Mouse (Mus musculus) embryonic facial prominence, embryonic 11.5 days (tissue): ENCODE measurements around the gene 2010111I01Rik. TPM values are rescaled to one million over a fixed set of nuclear protein-coding genes. Genes with fewer than 3 reads are reported as not detected.
A peak's percentile ranks its signal among the peaks of the same experiment; 100 is the strongest.

Source experiments
- ATAC-seq: fragments of 200-750 bp; cut with Nextera tagmentation; replicated peaks from 2 replicates; pipeline ENCODE4 v1.8.0; 2017; ENCODE audit warnings: low read depth; ENCODE audit not compliant: insufficient number of reproducible peaks, low FRiP score, low TSS enrichment
- DNase-seq: peaks from one replicate; pipeline ENCODE4 v3.0.0-alpha.2; 2015; ENCODE audit warnings: low spot score
- H3K27ac ChIP-seq: fragments of 300-500 bp; sonication (generic); replicated peaks from 2 replicates; pipeline ENCODE4 v1.5.1; 2014; ENCODE audit warnings: mild to moderate bottlenecking, low read depth, low read length, control low read depth
- H3K27me3 ChIP-seq: fragments of 300-500 bp; sonication (generic); 2 replicates; pipeline ENCODE4 v1.6.1; 2014; ENCODE audit warnings: mild to moderate bottlenecking, low read length, moderate library complexity, mixed read lengths; ENCODE audit not compliant: control insufficient read depth, insufficient read depth
- H3K36me3 ChIP-seq: fragments of 300-500 bp; sonication (generic); replicated peaks from 2 replicates; pipeline ENCODE4 v1.6.1; 2014; ENCODE audit warnings: low read depth, mild to moderate bottlenecking, low read length, moderate library complexity, mixed read lengths; ENCODE audit not compliant: control insufficient read depth, insufficient read depth
- H3K4me1 ChIP-seq: fragments of 300-500 bp; sonication (generic); 2 replicates; pipeline ENCODE4 v1.6.1; 2014; ENCODE audit warnings: low read length, mixed read lengths; ENCODE audit not compliant: control insufficient read depth, insufficient read depth
- H3K4me2 ChIP-seq: fragments of 300-500 bp; sonication (generic); 2 replicates; pipeline ENCODE4 v1.6.1; 2014; ENCODE audit warnings: low read depth, mild to moderate bottlenecking, control low read depth, low read length, moderate library complexity
- H3K4me3 ChIP-seq: fragments of 300-500 bp; sonication (generic); 2 replicates; pipeline ENCODE4 v1.5.1; 2014; ENCODE audit warnings: low read depth, low read length, control low read depth
- H3K9ac ChIP-seq: fragments of 300-500 bp; sonication (generic); replicated peaks from 2 replicates; pipeline ENCODE4 v1.6.1; 2014; ENCODE audit warnings: mild to moderate bottlenecking, control low read depth, low read length
- H3K9me3 ChIP-seq: fragments of 300-500 bp; sonication (generic); replicated peaks from 2 replicates; pipeline ENCODE4 v1.6.1; 2016; ENCODE audit warnings: mild to moderate bottlenecking, low read length, inconsistent platforms, mixed read lengths; ENCODE audit not compliant: control insufficient read depth
- WGBS: fragments of 180-500 bp; shearing (Covaris S2); extraction: QIAGEN DNeasy Blood & Tissue Kit; methylation state at CpG from one replicate; pipeline ENCODE4 v1.1.7; 2014; 5-methylcytosine and 5-hydroxymethylcytosine counted together
- polyA plus RNA-seq: library from polyadenylated mRNA; unstranded; fragments of >200 nt; fragmentation: Nextera tagmentation; extraction: Ambion mirVana; gene quantifications from 2 replicates; pipeline ENCODE4 v1.2.1, GENCODE M21; 2014

The 2010111I01Rik gene
- polyA plus RNA-seq, 1 experiment from 2014 or later, result 125 TPM

- peak overlapping the region; percentile 39 for H3K9ac ChIP-seq
- peaks cover 5% of the 10 kb centered on the region; the same call in 1 of the 2 replicates for H3K4me1 ChIP-seq
- peak overlapping the region; percentile 69 for H3K27ac ChIP-seq
- H3K4me2 ChIP-seq, result peak overlapping the region; percentile 34
- DNase-seq (peak; percentile 64), ATAC-seq (peak; percentile 71)
- no peaks in the 10 kb centered on the region; the same call in 1 of the 2 replicates for H3K36me3 ChIP-seq
- peak overlapping the region; percentile 20; the same call in 1 of the 2 replicates for H3K4me3 ChIP-seq
- 12% methylated on average over 10 of the region's 10 CpGs for WGBS
- no peaks in the 10 kb centered on the region for H3K9me3 ChIP-seq
- H3K27me3 ChIP-seq, result no peaks in the 10 kb centered on the region
These were observed 314.2 kb downstream of the 2010111I01Rik start for GRCm38 (mm10) chr13:63278796-63279475.

GRCm38 (mm10) chr13:63279807-63280206, 315.1 kb downstream of the 2010111I01Rik start:
- H3K36me3 ChIP-seq, result no peaks in the 10 kb centered on the region; the same call in 1 of the 2 replicates
- 39% methylated on average over 8 of the region's 8 CpGs for WGBS
- H3K9me3 ChIP-seq, result no peaks in the 10 kb centered on the region
- no peak overlapping the region; the same call in 1 of the 2 replicates for H3K4me3 ChIP-seq
- no peak overlapping the region for H3K4me2 ChIP-seq
- H3K27me3 ChIP-seq, result no peaks in the 10 kb centered on the region
- DNase-seq (no peak), ATAC-seq (no peak)
- H3K9ac ChIP-seq, result no peak overlapping the region
- peaks cover 5% of the 10 kb centered on the region; the same call in 1 of the 2 replicates for H3K4me1 ChIP-seq
- no peak overlapping the region; the same call in 1 of the 2 replicates for H3K27ac ChIP-seq

GRCm38 (mm10) chr13:63280344-63280743, 315.7 kb downstream of the 2010111I01Rik start:
- H3K9me3 ChIP-seq, result no peaks in the 10 kb centered on the region
- peak; percentile 72 for ATAC-seq
- peak; percentile 56 for DNase-seq
- H3K27me3 ChIP-seq, result no peaks in the 10 kb centered on the region
- no peak overlapping the region for H3K27ac ChIP-seq
- 26% methylated on average over 3 of the region's 3 CpGs for WGBS
- H3K4me1 ChIP-seq, result peaks cover 5% of the 10 kb centered on the region; the same call in 1 of the 2 replicates
- H3K36me3 ChIP-seq, result peaks cover 3% of the 10 kb centered on the region; the same call in 1 of the 2 replicates
- H3K9ac ChIP-seq, result no peak overlapping the region
- H3K4me2 ChIP-seq, result peak overlapping the region; percentile 5; the same call in 1 of the 2 replicates
- no peak overlapping the region for H3K4me3 ChIP-seq

- Histone ChIP-seq H3K4me3 (no peak overlapping the region), H3K9me3 (no peaks in the 10 kb centered on the region), H3K27ac (no peak overlapping the region), H3K27me3 (no peaks in the 10 kb centered on the region), H3K9ac (no peak overlapping the region), H3K4me1 (peaks cover 5% of the 10 kb centered on the region; the same call in 1 of the 2 replicates), H3K36me3 (peaks cover 3% of the 10 kb centered on the region), H3K4me2 (no peak overlapping the region; the same call in 1 of the 2 replicates)
- WGBS, result 74% methylated on average over 8 of the region's 8 CpGs
- DNase-seq (no peak), ATAC-seq (no peak)
These were observed 316.5 kb downstream of the 2010111I01Rik start for GRCm38 (mm10) chr13:63281206-63281605.

- H3K4me1 ChIP-seq, result peaks cover 5% of the 10 kb centered on the region; the same call in 1 of the 2 replicates
- peaks cover 3% of the 10 kb centered on the region for H3K36me3 ChIP-seq
- H3K9ac ChIP-seq, result no peak overlapping the region
- H3K9me3 ChIP-seq, result no peaks in the 10 kb centered on the region
- H3K4me2 ChIP-seq, result no peak overlapping the region
- DNase-seq (no peak), ATAC-seq (no peak)
- H3K27me3 ChIP-seq, result no peaks in the 10 kb centered on the region
- H3K27ac ChIP-seq, result no peak overlapping the region
- H3K4me3 ChIP-seq, result no peak overlapping the region
These were observed 318.5 kb downstream of the 2010111I01Rik start for GRCm38 (mm10) chr13:63283236-63283635.

GRCm38 (mm10) chr13:63284748-63285147, 320.1 kb downstream of the 2010111I01Rik start:
- no peak for DNase-seq
- WGBS, result 93% methylated on average over 3 of the region's 3 CpGs

GRCm38 (mm10) chr13:63286483-63287102, 321.9 kb downstream of the 2010111I01Rik start:
- H3K4me2 ChIP-seq, result no peak overlapping the region
- ATAC-seq (no peak), DNase-seq (no peak)
- no peaks in the 10 kb centered on the region; the same call in none of the 2 replicates for H3K4me1 ChIP-seq
- H3K27me3 ChIP-seq, result no peaks in the 10 kb centered on the region
- H3K27ac ChIP-seq, result no peak overlapping the region
- no peak overlapping the region for H3K4me3 ChIP-seq
- 90% methylated on average over 11 of the region's 11 CpGs for WGBS
- H3K9me3 ChIP-seq, result no peaks in the 10 kb centered on the region
- H3K9ac ChIP-seq, result no peak overlapping the region
- H3K36me3 ChIP-seq, result peaks cover 3% of the 10 kb centered on the region

More at GRCm38 (mm10) chr13:63284748-63285147, 320.1 kb downstream of the 2010111I01Rik start:
- no peak overlapping the region for H3K4me2 ChIP-seq
- H3K9me3 ChIP-seq, result no peaks in the 10 kb centered on the region
- H3K4me1 ChIP-seq, result no peaks in the 10 kb centered on the region; the same call in none of the 2 replicates
- H3K36me3 ChIP-seq, result peaks cover 3% of the 10 kb centered on the region
- H3K27me3 ChIP-seq, result no peaks in the 10 kb centered on the region
- no peak overlapping the region for H3K27ac ChIP-seq
- no peak overlapping the region for H3K4me3 ChIP-seq
- no peak overlapping the region for H3K9ac ChIP-seq
- no peak for ATAC-seq

- Histone ChIP-seq H3K27ac (no peak overlapping the region), H3K27me3 (no peaks in the 10 kb centered on the region), H3K9ac (no peak overlapping the region), H3K4me2 (no peak overlapping the region), H3K4me3 (no peak overlapping the region), H3K4me1 (peaks cover 2% of the 10 kb centered on the region; the same call in 1 of the 2 replicates), H3K9me3 (no peaks in the 10 kb centered on the region), H3K36me3 (peaks cover 3% of the 10 kb centered on the region)
- DNase-seq, result no peak
- 52% methylated on average over 4 of the region's 4 CpGs for WGBS
- ATAC-seq, result no peak
These were observed 324.5 kb downstream of the 2010111I01Rik start for GRCm38 (mm10) chr13:63289152-63289551.
